Mouse (Mus musculus) thymus, adult 2 months (tissue): Measurements from ENCODE around the gene Cfap157.

Experiments
- CTCF ChIP-seq: fragments of 200-500 bp; IDR thresholded peaks from 2 replicates; pipeline ENCODE4 v1.5.1; 2012; ENCODE audit warnings: mild to moderate bottlenecking, control low read depth, low read length, moderate library complexity, borderline replicate concordance; ENCODE audit not compliant: control insufficient read depth, poor library complexity, insufficient read depth; ENCODE audit errors: extremely low read depth
- POLR2A ChIP-seq: fragments of 200-500 bp; IDR thresholded peaks from 2 replicates; pipeline ENCODE4 v1.6.1; 2012; ENCODE audit warnings: mild to moderate bottlenecking, low read length, control low read depth, moderate library complexity; ENCODE audit not compliant: control insufficient read depth, poor library complexity, insufficient read depth; ENCODE audit errors: extremely low read depth

DNA sequence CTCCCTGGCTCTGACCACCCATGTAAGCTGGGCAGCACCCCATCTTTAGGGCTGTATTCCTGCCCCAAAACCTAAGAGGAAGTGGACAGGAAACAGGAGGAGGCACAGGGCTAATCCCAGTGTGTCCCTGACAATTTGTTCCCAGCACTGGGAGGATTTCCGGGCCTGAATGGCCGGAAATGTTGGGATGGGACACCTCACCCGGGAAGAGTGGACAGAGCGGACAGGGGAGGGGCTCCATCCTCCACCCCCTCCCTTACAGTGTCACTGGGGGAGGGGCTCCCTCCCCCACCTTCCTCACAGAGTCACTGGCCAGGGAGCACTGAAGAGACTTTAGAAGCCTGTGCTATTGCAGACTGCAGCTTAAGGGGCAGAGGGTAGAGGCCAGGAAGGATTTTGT, 49.3 kb downstream of the Cfap157 start:
- no peak for TF ChIP-seq CTCF
- TF ChIP-seq POLR2A, result no peak
